Mouse (Mus musculus) gastrocnemius, adult 2 months (tissue): Measurements from ENCODE around the gene Slc25a24. TPM values are rescaled to one million over a fixed set of nuclear protein-coding genes. Genes with fewer than 3 reads are reported as not detected.

Source experiments
- DNase-seq: peaks from one replicate; pipeline ENCODE4 v3.0.0; 2022
- H3K27ac ChIP-seq: fragments of 200-600 bp; 2 replicates; pipeline ENCODE4 v1.8.1; 2022; ENCODE audit warnings: mild to moderate bottlenecking
- H3K4me3 ChIP-seq: fragments of 200-600 bp; 2 replicates; pipeline ENCODE4 v1.8.1; 2022; ENCODE audit warnings: mild to moderate bottlenecking, moderate library complexity
- CTCF ChIP-seq: fragments of 200-600 bp; IDR thresholded peaks from 2 replicates; pipeline ENCODE4 v1.8.1; 2022; ENCODE audit warnings: antibody characterized with exemption, mild to moderate bottlenecking, moderate library complexity
- intact Hi-C: fragments of 180-260 bp; cut with DNase I; formaldehyde crosslinking; loops from one replicate; pipeline ENCODE4 v1.15.1; 2025
- total RNA-seq, 2 experiments: library from RNA; stranded (reverse); gene quantifications; 2 replicates each; pipeline ENCODE4 v1.2.3; 2021

Slc25a24 gene
- total RNA-seq, 2 experiments from 2014 or later, result 2.8 to 4.9 TPM

- no peak for TF ChIP-seq CTCF
- DNase-seq, result no peak
- intact Hi-C loops, result no loop called here
- H3K4me3 ChIP-seq, result no peak overlapping the region
- H3K27ac ChIP-seq, result no peak overlapping the region
Measured at GRCm38 (mm10) chr3:109134036-109134435, 11.1 kb downstream of the Slc25a24 start.

DNA sequence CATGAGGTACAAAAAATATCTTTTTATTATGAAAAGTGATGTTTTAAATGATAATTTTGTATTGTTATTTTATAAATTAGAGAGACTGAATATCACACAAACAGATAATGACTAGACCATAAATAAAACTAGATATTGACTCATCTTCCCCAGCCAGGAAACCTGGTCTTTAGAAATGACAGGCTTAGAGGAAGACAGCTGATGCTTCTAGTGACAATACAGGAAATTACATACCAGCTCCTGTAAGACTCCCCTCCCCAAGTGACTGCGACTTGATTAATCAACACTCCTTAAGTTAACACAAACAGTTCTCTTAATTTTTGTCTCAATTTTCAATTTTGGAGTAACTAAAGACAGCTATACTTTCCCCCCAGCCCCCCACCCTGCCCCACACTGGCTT is 12.4 kb downstream of the Slc25a24 start:
- intact Hi-C loops, result no loop called here
- no peak for TF ChIP-seq CTCF
- Histone ChIP-seq H3K4me3 (no peak overlapping the region), H3K27ac (no peak overlapping the region)
- DNase-seq, result no peak

GRCm38 (mm10) chr3:109152561-109152960 is 29.6 kb downstream of the Slc25a24 start:
- no peak overlapping the region for H3K4me3 ChIP-seq
- H3K27ac ChIP-seq, result no peak overlapping the region
- intact Hi-C loops, result no loop called here
- no peak for TF ChIP-seq CTCF
- DNase-seq, result no peak

- H3K27ac ChIP-seq, result no peak overlapping the region
- intact Hi-C loops, result no loop called here
Measured at GRCm38 (mm10) chr3:109153410-109153809, 30.5 kb downstream of the Slc25a24 start.

DNA sequence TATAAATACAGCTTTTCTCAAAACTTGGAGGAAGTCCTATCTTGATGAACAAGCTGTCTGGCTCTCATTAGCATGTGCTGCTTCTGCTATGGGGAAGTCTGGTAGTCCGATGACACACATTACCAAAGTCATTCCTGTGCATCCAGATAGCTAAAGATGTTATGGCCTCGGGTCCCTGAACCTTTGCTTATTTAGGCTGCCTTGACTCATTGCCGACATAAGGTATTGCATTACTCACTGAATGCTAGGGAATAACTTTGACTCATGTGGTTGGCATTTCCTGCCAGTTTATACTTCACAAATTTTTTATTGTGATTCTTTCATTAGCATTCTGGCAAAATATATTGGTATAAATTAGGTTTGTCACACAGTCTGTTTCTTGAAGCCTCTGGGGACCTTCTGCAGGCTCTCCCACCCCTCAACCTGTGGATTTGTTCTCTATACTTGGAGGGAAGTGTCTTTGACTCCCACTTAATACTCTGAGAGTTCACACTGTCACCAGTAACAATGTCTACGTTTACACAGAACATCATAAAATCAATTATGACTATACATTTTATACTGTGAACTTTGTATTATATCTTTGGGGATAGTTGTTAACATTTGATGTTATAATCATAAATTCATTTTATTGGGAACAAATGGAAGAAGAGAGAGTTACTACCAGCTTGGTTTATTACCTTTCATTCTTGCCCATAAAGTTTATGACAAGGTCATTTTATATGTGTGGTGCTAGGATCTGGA is 33.1 kb downstream of the Slc25a24 start:
- TF ChIP-seq CTCF, result no peak
- Histone ChIP-seq H3K27ac (no peak overlapping the region), H3K4me3 (no peak overlapping the region)
- intact Hi-C loops, result no loop called here
- DNase-seq, result no peak

More at GRCm38 (mm10) chr3:109153410-109153809, 30.5 kb downstream of the Slc25a24 start:
- DNase-seq, result no peak
- H3K4me3 ChIP-seq, result no peak overlapping the region
- TF ChIP-seq CTCF, result no peak

- DNase-seq, result no peak
- TF ChIP-seq CTCF, result no peak
- no peak overlapping the region for H3K27ac ChIP-seq
- intact Hi-C loops, result no loop called here
- no peak overlapping the region for H3K4me3 ChIP-seq
Measured at GRCm38 (mm10) chr3:109157481-109157880, 34.5 kb downstream of the Slc25a24 start.

DNA sequence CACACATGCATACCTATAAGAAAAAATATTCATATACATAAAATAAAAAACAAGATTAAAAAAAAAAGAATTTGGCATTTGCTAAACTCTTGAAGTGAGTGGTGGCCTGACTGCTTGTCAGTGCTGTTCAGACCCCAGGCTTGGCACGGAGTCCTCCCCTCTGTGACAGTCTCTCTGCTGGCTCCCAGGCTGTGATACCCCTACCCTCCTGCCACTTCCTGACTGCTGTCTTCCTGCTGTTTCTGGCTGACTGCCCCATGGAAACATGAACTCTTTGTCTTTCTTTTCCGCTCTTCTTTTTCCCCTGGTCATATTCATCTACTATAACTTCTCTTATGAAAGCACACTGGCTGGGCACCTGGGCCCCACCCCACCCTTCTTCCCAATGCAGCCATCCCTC is 41.1 kb downstream of the Slc25a24 start:
- intact Hi-C loops, result no loop called here
- DNase-seq, result no peak
- no peak for TF ChIP-seq CTCF
- Histone ChIP-seq H3K4me3 (no peak overlapping the region), H3K27ac (no peak overlapping the region)

- no peak for DNase-seq
- TF ChIP-seq CTCF, result no peak
- intact Hi-C loops, result no loop called here
- Histone ChIP-seq H3K4me3 (no peak overlapping the region), H3K27ac (no peak overlapping the region)
Measured at GRCm38 (mm10) chr3:109164644-109165043, 41.7 kb downstream of the Slc25a24 start.

GRCm38 (mm10) chr3:109165214-109165829 is 42.4 kb downstream of the Slc25a24 start:
- no peak overlapping the region for H3K27ac ChIP-seq
- H3K4me3 ChIP-seq, result no peak overlapping the region
- TF ChIP-seq CTCF, result no peak
- intact Hi-C loops, result no loop called here
- no peak for DNase-seq

- no peak overlapping the region for H3K4me3 ChIP-seq
- intact Hi-C loops, result no loop called here
- TF ChIP-seq CTCF, result no peak
- DNase-seq, result no peak
- H3K27ac ChIP-seq, result no peak overlapping the region
Measured at GRCm38 (mm10) chr3:109169121-109169520, 46.2 kb downstream of the Slc25a24 start.

DNA sequence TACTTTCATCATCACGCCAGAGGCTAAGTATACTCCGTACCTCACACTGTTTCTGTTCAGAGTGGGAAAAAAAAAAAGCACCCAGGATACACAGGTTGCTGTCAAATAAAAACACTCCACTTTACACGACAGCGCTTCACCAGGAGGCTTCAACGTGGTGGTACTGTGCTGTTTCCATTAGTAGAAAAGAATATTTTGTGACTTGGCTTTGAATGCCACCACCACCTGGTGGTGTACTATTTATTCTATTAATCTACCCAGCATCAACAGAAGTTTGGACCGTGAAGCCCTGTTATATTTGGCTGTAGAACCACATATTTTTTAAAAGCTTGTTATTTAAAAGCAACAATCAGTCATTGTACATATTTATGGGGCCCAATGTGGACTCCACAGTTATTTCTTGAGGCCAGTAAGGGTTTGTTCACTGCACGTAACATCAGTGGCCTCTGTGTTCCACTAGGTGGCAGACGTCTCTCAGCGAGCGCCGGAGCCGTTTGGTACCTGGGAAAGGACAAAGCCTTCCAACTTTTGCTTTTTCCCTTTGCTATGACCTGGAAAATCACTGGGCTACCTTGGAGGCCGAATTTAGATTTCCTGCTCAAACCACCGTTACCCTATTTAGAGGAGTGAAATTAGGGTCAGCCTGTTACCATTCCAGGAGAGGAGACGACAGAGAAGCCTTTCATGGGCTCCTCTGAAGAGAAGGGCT is 48.3 kb downstream of the Slc25a24 start:
- DNase-seq, result peak; percentile 69
- H3K27ac ChIP-seq, result peak overlapping the region; percentile 58; the same call in 1 of the 2 replicates
- peak; percentile 93 for TF ChIP-seq CTCF
- intact Hi-C loops, result loop anchor here (1.0 kb wide), 1 partner anchor 320 kb away; no protein-coding TSS in a partner anchor
- peak overlapping the region; percentile 61 for H3K4me3 ChIP-seq

DNA sequence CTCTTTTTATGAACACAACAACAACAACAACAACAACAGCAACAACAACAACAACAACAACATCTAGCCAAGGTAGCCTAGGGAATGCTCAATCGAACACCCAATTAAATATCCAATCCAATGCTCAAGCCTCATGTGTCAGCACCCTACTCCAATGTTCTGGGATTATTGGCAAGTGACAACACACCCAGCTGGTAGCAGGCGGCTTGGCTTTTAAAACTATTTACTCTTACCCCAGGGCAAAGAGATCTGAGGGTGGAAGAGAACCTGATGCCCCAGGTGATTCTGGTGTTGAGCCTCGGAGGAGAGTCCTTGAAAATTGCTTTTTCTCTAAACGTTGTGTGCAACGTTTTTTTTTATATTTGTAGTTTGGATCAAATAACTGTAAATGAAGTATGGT is 51.4 kb downstream of the Slc25a24 start:
- no peak overlapping the region for H3K4me3 ChIP-seq
- intact Hi-C loops, result no loop called here
- H3K27ac ChIP-seq, result no peak overlapping the region
- TF ChIP-seq CTCF, result no peak
- DNase-seq, result no peak

DNA sequence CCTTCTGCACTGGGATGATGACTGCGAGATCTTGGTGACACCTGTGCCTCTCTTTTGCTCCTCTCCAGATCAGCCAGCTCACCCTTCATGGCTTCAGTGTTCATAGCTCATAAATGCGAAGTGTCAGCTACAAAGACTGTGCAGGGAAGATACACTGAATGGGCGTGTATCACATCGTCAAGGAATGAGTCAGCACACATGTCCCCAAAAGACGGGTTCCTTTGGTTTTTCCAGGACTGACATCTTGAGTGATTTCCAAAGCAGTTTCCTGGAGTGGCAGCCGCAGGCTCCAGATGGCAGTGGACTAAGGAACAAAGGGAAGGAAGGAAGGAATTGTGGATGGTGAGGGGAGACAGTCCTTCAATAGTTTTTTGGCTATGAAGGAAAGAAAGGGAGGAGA is 55.8 kb downstream of the Slc25a24 start:
- H3K27ac ChIP-seq, result no peak overlapping the region
- intact Hi-C loops, result no loop called here
- no peak overlapping the region for H3K4me3 ChIP-seq
- TF ChIP-seq CTCF, result no peak
- DNase-seq, result no peak
